Comparison of ENCODE assay signal across 25 mouse cellular contexts in the genomic region with DNA sequence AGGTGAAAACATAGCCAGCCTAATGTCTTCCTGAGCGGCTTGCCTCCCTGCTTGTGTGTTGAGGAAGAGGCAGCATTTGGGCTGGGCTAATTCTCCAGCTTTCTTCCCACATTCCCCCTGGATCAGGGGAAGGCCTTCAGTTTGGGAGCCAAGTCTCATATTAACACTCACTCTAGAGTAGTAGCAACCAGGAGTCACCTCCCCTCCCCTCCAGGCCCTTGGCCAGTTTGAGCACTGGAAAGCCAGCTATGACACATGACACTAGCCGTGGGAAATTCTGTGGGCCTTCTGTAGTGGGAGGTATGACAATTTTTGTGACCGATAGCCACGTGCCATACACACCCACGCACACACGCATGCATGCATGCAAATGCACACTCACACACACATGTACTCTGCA. TPM values are rescaled to one million over a fixed set of nuclear protein-coding genes. Genes with fewer than 3 reads are reported as not detected.
"Had no signal": no experiment of that assay in that cellular context is flagged by ENCODE, and none has a peak within 500 bp of the region (broad histone marks: within the 10 kb centered on the region; RNA-seq: fewer than 3 reads in every experiment).

No protein-coding gene starts in this region.

- H3K4me1 ChIP-seq: heart, embryonic 10.5 days; heart, embryonic 12.5 days; hindbrain, embryonic 13.5 days; hindbrain, embryonic 15.5 days; kidney, embryonic 15.5 days; limb, embryonic 13.5 days; limb, embryonic 15.5 days had no signal

- H3K27me3 ChIP-seq: heart, embryonic 12.5 days; hindbrain, embryonic 13.5 days; hindbrain, embryonic 15.5 days; kidney, embryonic 15.5 days; limb, embryonic 13.5 days; limb, embryonic 15.5 days had no signal

- ATAC-seq: hindbrain, postnatal 0 days; intestine, embryonic 16.5 days had no signal

- DNase-seq: gastrocnemius, postnatal 14 days; gastrocnemius, postnatal 36 days; heart, adult 18-20 months; kidney, adult 11 months; kidney, adult 2 months; kidney, adult 9 months; kidney, postnatal 14 days; kidney, postnatal 36 days; layer of hippocampus, adult 9-11 months; layer of hippocampus, postnatal 36 days; left cerebral cortex, postnatal 4 days had no signal

- H3K4me2 ChIP-seq: heart, embryonic 12.5 days; hindbrain, embryonic 13.5 days; hindbrain, embryonic 15.5 days; kidney, embryonic 15.5 days; limb, embryonic 13.5 days; limb, embryonic 15.5 days had no signal

- H3K9ac ChIP-seq: heart, embryonic 12.5 days; hindbrain, embryonic 13.5 days; hindbrain, embryonic 15.5 days; kidney, embryonic 15.5 days; limb, embryonic 13.5 days; limb, embryonic 15.5 days had no signal

- H3K27ac ChIP-seq: heart, embryonic 10.5 days; hindbrain, embryonic 13.5 days; hindbrain, embryonic 15.5 days; hindbrain, postnatal 0 days; kidney, embryonic 15.5 days; kidney, postnatal 0 days; limb, embryonic 13.5 days; limb, embryonic 15.5 days had no signal

- H3K4me3 ChIP-seq: heart, embryonic 10.5 days; heart, embryonic 12.5 days; hindbrain, embryonic 13.5 days; hindbrain, embryonic 15.5 days; kidney, embryonic 15.5 days; limb, embryonic 13.5 days; limb, embryonic 15.5 days had no signal

- H3K36me3 ChIP-seq: heart, embryonic 10.5 days; heart, embryonic 12.5 days; hindbrain, embryonic 13.5 days; hindbrain, embryonic 15.5 days; kidney, embryonic 15.5 days; limb, embryonic 13.5 days; limb, embryonic 15.5 days had no signal

- H3K9me3 ChIP-seq: heart, embryonic 10.5 days; heart, embryonic 12.5 days; hindbrain, embryonic 13.5 days; hindbrain, embryonic 15.5 days; kidney, embryonic 15.5 days; limb, embryonic 13.5 days; limb, embryonic 15.5 days had no signal

RNA-seq across cellular contexts. Expression of gene Itih3, which starts 17.6 kb away (rescaled TPM):
- polyA plus RNA-seq: hindbrain, embryonic 11.5 days had no signal

RNA-seq across cellular contexts. Expression of gene Itih4, which starts 19.7 kb away (rescaled TPM):
- polyA plus RNA-seq: hindbrain, embryonic 11.5 days; hindbrain, embryonic 13.5 days; hindbrain, embryonic 15.5 days; hindbrain, postnatal 0 days; limb, embryonic 11.5 days had no signal

RNA-seq across cellular contexts. Expression of gene Itih1, which starts 37.1 kb away (rescaled TPM):
- polyA plus RNA-seq: heart, embryonic 14.5 days; hindbrain, embryonic 11.5 days; hindbrain, embryonic 13.5 days; hindbrain, embryonic 15.5 days; hindbrain, postnatal 0 days; intestine, embryonic 14.5 days; limb, embryonic 11.5 days; limb, embryonic 13.5 days had no signal
